Mouse (Mus musculus) ES-E14 (cell line): ENCODE results near the gene Ift88. TPM values are rescaled to one million over a fixed set of nuclear protein-coding genes. Genes with fewer than 3 reads are reported as not detected.

Experiments used
- DNase-seq: peaks from one replicate; pipeline ENCODE4 v3.0.0-alpha.2; 2013; ENCODE audit warnings: low read depth, low spot score
- H3K27ac ChIP-seq: 2 replicates; pipeline ENCODE4 v1.5.1; 2012; ENCODE audit warnings: low read depth, mild to moderate bottlenecking, low read length, moderate library complexity, mixed read lengths; ENCODE audit not compliant: poor library complexity, insufficient read depth, severe bottlenecking
- H3K36me3 ChIP-seq: 2 replicates; pipeline ENCODE4 v1.6.1; 2012; ENCODE audit warnings: mild to moderate bottlenecking, low read length, moderate library complexity, mixed read lengths; ENCODE audit not compliant: control insufficient read depth, poor library complexity, insufficient read depth, severe bottlenecking
- H3K4me1 ChIP-seq, 2 experiments: fragments of 150-350 bp in 1 of 2; sonication (generic) in 1 of 2; 2 replicates each; pipeline ENCODE4 v1.6.1; 2012; ENCODE audit warnings: low read length in 2 of 2, mild to moderate bottlenecking in 1 of 2, mixed read lengths in 1 of 2; ENCODE audit not compliant: control insufficient read depth in 2 of 2, insufficient read depth in 2 of 2, poor library complexity in 1 of 2
- H3K4me3 ChIP-seq, 2 experiments: fragments of 150-350 bp in 1 of 2; sonication (generic) in 1 of 2; 2 replicates each; pipeline ENCODE4 v1.5.1; 2012; ENCODE audit warnings: low read length in 2 of 2, low read depth in 1 of 2, mild to moderate bottlenecking in 1 of 2, mixed read lengths in 1 of 2; ENCODE audit not compliant: insufficient read depth in 1 of 2, poor library complexity in 1 of 2, severe bottlenecking in 1 of 2
- H3K9ac ChIP-seq: 2 replicates; pipeline ENCODE4 v1.6.1; 2012; ENCODE audit warnings: low read depth, mild to moderate bottlenecking, low read length, mixed read lengths; ENCODE audit not compliant: poor library complexity, insufficient read depth, severe bottlenecking
- H3K9me3 ChIP-seq: fragments of 150-350 bp; sonication (generic); 2 replicates; pipeline ENCODE4 v1.6.1; 2012; ENCODE audit warnings: low read depth, mild to moderate bottlenecking, low read length; ENCODE audit not compliant: control insufficient read depth, insufficient read depth
- CHD2 ChIP-seq: IDR thresholded peaks from 2 replicates; pipeline ENCODE4 v1.6.1; 2014; ENCODE audit warnings: mild to moderate bottlenecking, low read depth, low read length, inconsistent platforms
- HCFC1 ChIP-seq: IDR thresholded peaks from 2 replicates; pipeline ENCODE4 v1.6.1; 2012; ENCODE audit warnings: low read length, inconsistent platforms, borderline replicate concordance; ENCODE audit not compliant: insufficient read depth
- MAFK ChIP-seq: IDR thresholded peaks from 2 replicates; pipeline ENCODE4 v1.6.1; 2014; ENCODE audit warnings: mild to moderate bottlenecking, low read depth, low read length, inconsistent platforms; ENCODE audit not compliant: insufficient read depth
- ZC3H11A ChIP-seq: IDR thresholded peaks from 2 replicates; pipeline ENCODE4 v1.6.1; 2012; ENCODE audit warnings: low read depth, mild to moderate bottlenecking, inconsistent platforms, low read length, borderline replicate concordance
- ZNF384 ChIP-seq: IDR thresholded peaks from 2 replicates; pipeline ENCODE4 v1.6.1; 2012; ENCODE audit warnings: low read depth, low read length, inconsistent platforms
- in situ Hi-C, 2 experiments: fragments of 600-800 bp; cut with MboI; formaldehyde crosslinking; loops; one replicate each; pipeline ENCODE4 v1.15.1; 2025; ENCODE audit warnings: low sequenced_read_pairs in 2 of 2, inconsistent platforms in 1 of 2; ENCODE audit not compliant: unreplicated experiment in 2 of 2
- total RNA-seq: library from RNA; depleted of rRNA; stranded (reverse); fragments of 300-350 nt; gene quantifications from 2 replicates; pipeline ENCODE4 v1.2.3, GENCODE M21; 2012

Gene Ift88
- total RNA-seq, 1 experiment, result 3.6 TPM

DNA sequence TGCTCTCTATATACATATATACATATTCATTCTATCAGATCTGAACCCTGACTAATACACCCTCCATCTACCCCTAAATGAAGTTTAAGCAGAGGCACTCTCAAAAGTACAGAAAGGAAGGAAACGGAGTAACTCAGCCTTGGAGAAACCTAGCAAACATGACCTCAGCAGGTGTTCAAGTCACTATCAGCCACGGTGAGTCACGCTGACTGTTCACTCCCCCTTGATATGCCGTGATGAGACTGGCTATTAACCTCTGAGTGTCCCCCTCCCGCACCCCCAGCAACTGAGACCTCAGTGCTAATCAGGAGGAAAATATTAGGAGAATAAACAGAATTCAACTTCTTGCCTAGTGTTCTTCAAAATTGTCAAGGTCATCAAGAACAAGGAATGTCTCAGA, 38.2 kb upstream of the Ift88 start:
- H3K27ac ChIP-seq, result no peak overlapping the region
- no peak for DNase-seq
- H3K4me3 ChIP-seq, result no peak overlapping the region
- H3K36me3 ChIP-seq, result no peaks in the 10 kb centered on the region
- H3K9ac ChIP-seq, result no peak overlapping the region
- TF ChIP-seq MAFK (no peak), CHD2 (no peak), HCFC1 (no peak), ZNF384 (no peak), ZC3H11A (no peak)
- no peaks in the 10 kb centered on the region for H3K9me3 ChIP-seq
- H3K4me1 ChIP-seq, result peaks cover 0 to 4% of the 10 kb centered on the region in 2 experiments; a peak in 1 of 4 replicates
- in situ Hi-C loops, result no loop called here

DNA sequence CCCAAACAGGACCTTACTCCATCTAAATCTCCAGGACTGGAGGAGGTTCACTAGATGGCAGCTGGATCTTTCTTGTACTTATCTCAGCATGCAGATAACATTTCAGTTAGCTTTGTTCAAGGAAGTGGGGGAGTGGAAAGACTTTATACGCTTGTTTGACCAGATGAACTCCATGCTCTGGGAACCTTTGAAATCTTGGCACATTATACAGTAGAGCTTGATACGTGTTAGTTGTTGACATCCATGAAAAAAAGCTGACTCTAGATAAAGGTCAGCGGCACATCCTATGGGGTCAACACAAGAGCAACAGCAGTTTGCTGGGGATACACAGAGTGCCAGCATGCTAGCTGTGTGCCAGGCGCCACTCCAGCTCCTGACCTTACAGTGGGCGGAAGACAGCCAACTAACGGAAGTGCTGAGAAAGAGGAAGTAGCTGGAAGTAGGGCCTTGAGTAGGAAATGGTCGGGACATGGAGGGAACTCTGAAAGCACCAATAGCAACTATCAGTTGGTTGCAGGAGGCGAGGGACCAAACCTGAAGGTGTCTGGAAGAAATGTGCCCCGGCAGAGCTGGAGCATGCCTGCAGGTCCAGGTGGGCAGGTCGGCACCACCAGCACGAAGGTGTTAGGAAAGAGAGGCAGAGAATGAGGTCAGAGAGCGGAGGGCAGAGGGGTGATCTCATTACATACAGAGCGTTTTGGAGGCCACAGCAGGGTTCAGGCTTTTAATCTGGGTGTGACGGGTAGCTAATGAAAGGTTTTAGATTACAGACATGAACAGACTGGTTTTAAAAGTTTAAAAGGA, 36.9 kb upstream of the Ift88 start:
- no peak overlapping the region for H3K27ac ChIP-seq
- no peaks in the 10 kb centered on the region for H3K9me3 ChIP-seq
- H3K9ac ChIP-seq, result 0 out of 2 replicates have a peak overlapping the region, but pooled peaks have one; percentile 2
- DNase-seq, result no peak
- H3K36me3 ChIP-seq, result no peaks in the 10 kb centered on the region
- in situ Hi-C loops, result no loop called here
- peaks cover 0 to 4% of the 10 kb centered on the region in 2 experiments; a peak in 1 of 4 replicates for H3K4me1 ChIP-seq
- no peak overlapping the region for H3K4me3 ChIP-seq
- TF ChIP-seq ZNF384, result no peak

DNA sequence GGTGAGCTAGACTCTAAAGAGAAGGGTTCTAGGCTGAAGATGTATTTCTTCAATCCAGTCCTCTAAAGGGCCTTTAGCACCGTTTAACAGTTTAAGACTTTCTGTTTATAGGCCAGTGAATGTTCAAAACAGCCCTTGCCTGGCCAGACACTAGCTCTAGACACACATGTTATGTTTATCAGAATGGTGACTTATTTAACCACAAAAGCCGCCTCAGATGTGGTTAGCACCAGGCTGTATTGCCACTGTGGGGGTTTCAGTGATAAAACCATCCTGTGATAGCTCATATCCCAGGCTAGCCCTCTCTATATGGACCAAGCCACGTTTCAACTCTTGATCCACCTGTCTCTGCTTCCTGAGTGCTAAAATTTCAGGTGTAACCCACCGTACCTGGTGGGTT, 32.2 kb upstream of the Ift88 start:
- no peak overlapping the region for H3K9ac ChIP-seq
- H3K9me3 ChIP-seq, result no peaks in the 10 kb centered on the region
- no peak for DNase-seq
- TF ChIP-seq ZC3H11A (no peak), HCFC1 (no peak), CHD2 (no peak), ZNF384 (no peak), MAFK (no peak)
- in situ Hi-C loops, result no loop called here
- H3K4me3 ChIP-seq, result no peak overlapping the region
- no peak overlapping the region for H3K27ac ChIP-seq
- no peaks in the 10 kb centered on the region for H3K36me3 ChIP-seq
- H3K4me1 ChIP-seq, result peaks cover 0 to 4% of the 10 kb centered on the region in 2 experiments; a peak in 1 of 4 replicates

DNA sequence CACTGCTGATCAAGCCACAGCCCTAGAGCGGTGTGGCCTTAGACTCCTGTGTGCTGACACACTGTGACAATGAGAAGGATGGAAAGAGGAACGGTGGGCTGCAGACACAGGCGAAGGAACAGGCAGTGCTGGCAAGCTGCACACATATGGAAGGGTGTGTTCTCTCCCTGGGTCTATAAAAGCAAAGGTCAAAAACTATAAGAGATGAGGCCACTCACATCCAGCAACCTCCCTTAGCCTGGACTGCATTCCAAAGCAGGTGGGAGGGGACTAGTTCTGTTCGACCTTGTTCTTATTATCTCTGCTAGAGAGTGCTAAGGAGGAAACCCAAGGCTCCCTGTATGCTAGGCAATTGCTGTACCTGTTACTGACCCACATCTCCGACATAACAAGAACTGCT, 31.6 kb upstream of the Ift88 start:
- Histone ChIP-seq H3K36me3 (no peaks in the 10 kb centered on the region), H3K9me3 (no peaks in the 10 kb centered on the region), H3K4me3 (no peak overlapping the region), H3K4me1 (no peaks in the 10 kb centered on the region), H3K9ac (no peak overlapping the region), H3K27ac (no peak overlapping the region)
- in situ Hi-C loops, result no loop called here
- TF ChIP-seq ZNF384, result no peak
- no peak for TF ChIP-seq CHD2
- TF ChIP-seq ZC3H11A, result no peak
- no peak for TF ChIP-seq MAFK
- TF ChIP-seq HCFC1, result no peak
- no peak for DNase-seq
